10 mouse cellular contexts compared by ENCODE assay signal in genomic region chr17:70832544-70832943, GRCm38 (mm10). TPM values are rescaled to one million over a fixed set of nuclear protein-coding genes. Genes with fewer than 3 reads are reported as not detected.
A peak's percentile ranks its signal among the peaks of the same experiment; 100 is the strongest.
DNase-seq lines count a peak whose midpoint lies in the region; ATAC-seq and TF ChIP-seq lines count a peak whose summit lies in the region.
"Had no signal": no experiment of that assay in that cellular context is flagged by ENCODE, and none has a peak within 500 bp of the region (broad histone marks: within the 10 kb centered on the region; RNA-seq: fewer than 3 reads in every experiment).

No protein-coding gene starts in this region.

- intact Hi-C loops in left cerebral cortex, postnatal 36 days (cut with DNase I), result no loop called here

- H3K9me3 ChIP-seq in ES-Bruce4 (replicated peaks; ENCODE audit: control insufficient read depth, insufficient read depth, low read length, poor library complexity, severe bottlenecking), result no peaks in the 10 kb centered on the region
- H3K9me3 ChIP-seq in lung, postnatal 0 days (ENCODE audit: low read length), result no peaks in the 10 kb centered on the region
- H3K9me3 ChIP-seq in neural tube, embryonic 15.5 days (replicated peaks), result no peaks in the 10 kb centered on the region
- H3K9me3 ChIP-seq: limb, embryonic 15.5 days had no signal

- H3K4me2 ChIP-seq in lung, postnatal 0 days (replicated peaks; ENCODE audit: low read depth, low read length), result no peak overlapping the region
- H3K4me2 ChIP-seq in neural tube, embryonic 15.5 days, result no peak overlapping the region
- H3K4me2 ChIP-seq: limb, embryonic 15.5 days had no signal

- ATAC-seq in lung, postnatal 0 days, result peak; percentile 38; the same call in 1 of the 2 replicates
- no peak for ATAC-seq in neural tube, embryonic 15.5 days (ENCODE audit: low FRiP score)
- ATAC-seq: hindbrain, embryonic 16.5 days had no signal

- no peak overlapping the region for H3K27ac ChIP-seq in kidney, adult 2 months (ENCODE audit: insufficient read depth, low read depth, low read length)
- peak overlapping the region; percentile 98 for H3K27ac ChIP-seq in ES-Bruce4 (ENCODE audit: insufficient read depth, low read length)
- H3K27ac ChIP-seq in lung, postnatal 0 days (ENCODE audit: low read length), result no peak overlapping the region
- H3K27ac ChIP-seq in neural tube, embryonic 15.5 days (replicated peaks), result no peak overlapping the region
- H3K27ac ChIP-seq: limb, embryonic 15.5 days had no signal

- H3K27me3 ChIP-seq in kidney, adult 2 months (replicated peaks; ENCODE audit: control insufficient read depth, insufficient read depth, low read length), result no peaks in the 10 kb centered on the region
- no peaks in the 10 kb centered on the region for H3K27me3 ChIP-seq in ES-Bruce4 (ENCODE audit: control insufficient read depth, insufficient read depth, low read length, poor library complexity, severe bottlenecking)
- no peaks in the 10 kb centered on the region for H3K27me3 ChIP-seq in lung, postnatal 0 days (replicated peaks; ENCODE audit: insufficient read depth, low read length)
- H3K27me3 ChIP-seq in neural tube, embryonic 15.5 days (replicated peaks), result 0 out of 2 replicates have a peak, but pooled peaks cover 4% of the 10 kb centered on the region

- no peak for TF ChIP-seq EP300 in ES-Bruce4 (IDR thresholded peaks at IDR 0.05; ENCODE audit: insufficient read depth, low read depth, low read length)
- no peak for TF ChIP-seq EP300 in lung, postnatal 0 days (IDR thresholded peaks at IDR 0.05)

- no peak for TF ChIP-seq CTCF in kidney, adult 2 months (conservative IDR thresholded peaks at IDR 0.05; ENCODE audit: insufficient read depth, insufficient read length, low read depth, low read length)
- TF ChIP-seq CTCF in ES-Bruce4 (IDR thresholded peaks at IDR 0.05; ENCODE audit: low read depth, low read length), result no peak
- no peak for TF ChIP-seq CTCF in lung, postnatal 0 days (IDR thresholded peaks at IDR 0.05)

- peak; percentile 65 for DNase-seq in kidney, adult 2 months
- DNase-seq in kidney, postnatal 14 days, result no peak
- peak; percentile 73 for DNase-seq in brain, adult 2 months (ENCODE audit: low read depth, low spot score)
- peak; percentile 48 for DNase-seq in lung, postnatal 0 days (ENCODE audit: low spot score)
- no peak for DNase-seq in left cerebral cortex, postnatal 36 days (ENCODE audit: low spot score in 2 of 2)
- DNase-seq in thymus, postnatal 4 days, result no peak

- whole genome bisulfite sequencing in kidney, adult 2 months, result 83% methylated on average over 9 of the region's 9 CpGs
- WGBS in lung, postnatal 0 days, result 67% methylated on average over 9 of the region's 9 CpGs
- WGBS in neural tube, embryonic 15.5 days, result 93% methylated on average over 9 of the region's 9 CpGs

- H3K36me3 ChIP-seq in kidney, adult 2 months (ENCODE audit: control insufficient read depth, insufficient read depth, low read length), result no peaks in the 10 kb centered on the region
- H3K36me3 ChIP-seq in ES-Bruce4 (ENCODE audit: control insufficient read depth, insufficient read depth, low read length, poor library complexity, severe bottlenecking), result no peaks in the 10 kb centered on the region; the same call in 1 of the 2 replicates
- no peaks in the 10 kb centered on the region for H3K36me3 ChIP-seq in lung, postnatal 0 days (ENCODE audit: insufficient read depth, low read length)
- H3K36me3 ChIP-seq in neural tube, embryonic 15.5 days, result no peaks in the 10 kb centered on the region

- H3K4me3 ChIP-seq in kidney, adult 2 months (ENCODE audit: insufficient read depth, low read depth, low read length), result no peak overlapping the region
- H3K4me3 ChIP-seq in ES-Bruce4 (ENCODE audit: low read depth, low read length), result no peak overlapping the region
- H3K4me3 ChIP-seq in lung, postnatal 0 days (ENCODE audit: low read depth, low read length), result no peak overlapping the region
- H3K4me3 ChIP-seq in neural tube, embryonic 15.5 days (replicated peaks), result no peak overlapping the region
- H3K4me3 ChIP-seq: limb, embryonic 15.5 days had no signal

- no peak overlapping the region for H3K9ac ChIP-seq in ES-Bruce4 (ENCODE audit: low read depth, poor library complexity, severe bottlenecking)
- H3K9ac ChIP-seq in lung, postnatal 0 days (replicated peaks; ENCODE audit: low read depth), result no peak overlapping the region
- H3K9ac ChIP-seq in neural tube, embryonic 15.5 days (replicated peaks), result no peak overlapping the region
- H3K9ac ChIP-seq: limb, embryonic 15.5 days had no signal

- no peaks in the 10 kb centered on the region for H3K4me1 ChIP-seq in kidney, adult 2 months (ENCODE audit: control insufficient read depth, insufficient read depth, low read length)
- H3K4me1 ChIP-seq in ES-Bruce4 (ENCODE audit: control insufficient read depth, insufficient read depth, low read length), result peaks cover 8% of the 10 kb centered on the region
- peaks cover 6% of the 10 kb centered on the region; the same call in 1 of the 2 replicates for H3K4me1 ChIP-seq in lung, postnatal 0 days (ENCODE audit: insufficient read depth, low read depth, low read length)
- peaks cover 14% of the 10 kb centered on the region for H3K4me1 ChIP-seq in neural tube, embryonic 15.5 days

- TF ChIP-seq POLR2A in kidney, adult 2 months (IDR thresholded peaks at IDR 0.05; ENCODE audit: low read depth, low read length), result no peak
- TF ChIP-seq POLR2A in ES-Bruce4 (IDR thresholded peaks at IDR 0.05; ENCODE audit: insufficient read depth, low read length), result no peak

RNA-seq across cellular contexts. Expression of gene Tgif1, which starts 20.8 kb away (rescaled TPM):
- polyA plus RNA-seq in kidney, adult 2 months (2012; rRNA removed), result 20.1 and 20.7 TPM in 2 replicates
- polyA plus RNA-seq in ES-Bruce4 (2011; ENCODE audit: insufficient read depth, insufficient read length, low read depth, missing spikeins), result 218 and 227 TPM in 2 replicates
- polyA plus RNA-seq in lung, postnatal 0 days (2015; fragmentation: Nextera tagmentation; extraction: Ambion mirVana), result 45.2 and 46.8 TPM in 2 replicates
- 11.3 and 24.6 TPM in 2 replicates for polyA plus RNA-seq in neural tube, embryonic 15.5 days (2015; fragmentation: Nextera tagmentation; extraction: Ambion mirVana)
- 1 to 10 TPM in 1 of 2 experiments, under 1 TPM in 1; 0.99 to 1.2 TPM for total RNA-seq in left cerebral cortex, postnatal 36 days (2021)

Comparison
In these comparisons a context has a peak if more than half of its experiments do, and no peak if none do; other contexts are left out.
1. DNase-seq: peak in kidney, adult 2 months (single experiment), brain, adult 2 months (single experiment) and lung, postnatal 0 days (single experiment); none in kidney, postnatal 14 days (single experiment), left cerebral cortex, postnatal 36 days (0 of 2) and thymus, postnatal 4 days (single experiment).